Mouse (Mus musculus): ENCODE data around the gene Gm45713. TPM values are rescaled to one million over a fixed set of nuclear protein-coding genes. Genes with fewer than 3 reads are reported as not detected.

The Gm45713 gene
- polyA plus RNA-seq, 1 experiment = 0.95 TPM

GRCm38 (mm10) chr7:45180896-45181477 lies 45.0 kb upstream of the Gm45713 start, which contains the start of gene Pth2:
TSS of gene Pth2 (plus strand) at chr7:45180995.
- H3K27me3 ChIP-seq (ENCODE audit: control insufficient read depth, insufficient read depth, insufficient read length) = peaks cover 87% of the 10 kb centered on the region
- H3K79me3 ChIP-seq (ENCODE audit: low read depth) = no peaks in the 10 kb centered on the region
- H3K4me3 ChIP-seq (ENCODE audit: insufficient read depth, poor library complexity, severe bottlenecking) = no peak within 1 kb of the TSS
- no peak for TF ChIP-seq MYOG (IDR thresholded peaks at IDR 0.05; ENCODE audit: control insufficient read depth, extremely low read depth, insufficient read length)
- TF ChIP-seq FOSL1 (IDR thresholded peaks at IDR 0.05; ENCODE audit: insufficient read depth, low read length, poor library complexity, severe bottlenecking) = no peak
- TF ChIP-seq MYOD1 (IDR thresholded peaks at IDR 0.05; ENCODE audit: control insufficient read depth, insufficient read length, low read depth) = no peak
- no peak for TF ChIP-seq MAX (IDR thresholded peaks at IDR 0.05)
- TF ChIP-seq CEBPB (IDR thresholded peaks at IDR 0.05; ENCODE audit: low read depth) = no peak
- TF ChIP-seq USF1 (IDR thresholded peaks at IDR 0.05; ENCODE audit: low read depth) = no peak
- TF ChIP-seq CTCF (IDR thresholded peaks at IDR 0.05; ENCODE audit: control insufficient read depth, insufficient read depth, insufficient read length) = no peak
- no peak within 1 kb of the TSS for H3ac ChIP-seq (ENCODE audit: control insufficient read depth, insufficient read length, low read depth)
- no peaks in the 10 kb centered on the region for H3K36me3 ChIP-seq (ENCODE audit: control insufficient read depth, insufficient read depth)
- no peaks in the 10 kb centered on the region for H3K79me2 ChIP-seq (ENCODE audit: control insufficient read depth, insufficient read depth)

- no peaks in the 10 kb centered on the region for H3K36me3 ChIP-seq (ENCODE audit: control insufficient read depth, insufficient read depth)
- TF ChIP-seq MYOG (IDR thresholded peaks at IDR 0.05; ENCODE audit: control insufficient read depth, extremely low read depth, insufficient read length) (no peak), MYOD1 (IDR thresholded peaks at IDR 0.05; ENCODE audit: control insufficient read depth, insufficient read length, low read depth) (no peak)
- no peak within 1 kb of the TSS for H3K4me3 ChIP-seq (ENCODE audit: insufficient read depth, poor library complexity, severe bottlenecking)
- peaks cover 89% of the 10 kb centered on the region for H3K27me3 ChIP-seq (ENCODE audit: control insufficient read depth, insufficient read depth, insufficient read length)
- no peak within 1 kb of the TSS for H3ac ChIP-seq (ENCODE audit: control insufficient read depth, insufficient read length, low read depth)
- H3K79me3 ChIP-seq (ENCODE audit: low read depth) = no peaks in the 10 kb centered on the region
- H3K79me2 ChIP-seq (ENCODE audit: control insufficient read depth, insufficient read depth) = no peaks in the 10 kb centered on the region
These were observed 43.4 kb upstream of the Gm45713 start, which contains the start of gene Gfy for GRCm38 (mm10) chr7:45179469-45179868. TSS of gene Gfy (minus strand) at chr7:45179569.

- Histone ChIP-seq H3K79me2 (ENCODE audit: control insufficient read depth, insufficient read depth) (no peaks in the 10 kb centered on the region), H3ac (ENCODE audit: control insufficient read depth, insufficient read length, low read depth) (no peak overlapping the region), H3K36me3 (ENCODE audit: control insufficient read depth, insufficient read depth) (no peaks in the 10 kb centered on the region), H3K4me3 (ENCODE audit: insufficient read depth, poor library complexity, severe bottlenecking) (no peak overlapping the region), H3K79me3 (ENCODE audit: low read depth) (no peaks in the 10 kb centered on the region), H3K27me3 (ENCODE audit: control insufficient read depth, insufficient read depth, insufficient read length) (peaks cover 80% of the 10 kb centered on the region)
- no peak for TF ChIP-seq CTCF (IDR thresholded peaks at IDR 0.05; ENCODE audit: control insufficient read depth, insufficient read depth, insufficient read length)
- TF ChIP-seq USF1 (IDR thresholded peaks at IDR 0.05; ENCODE audit: low read depth) = no peak
- TF ChIP-seq MYOD1 (IDR thresholded peaks at IDR 0.05; ENCODE audit: control insufficient read depth, insufficient read length, low read depth) = no peak
- no peak for TF ChIP-seq MYOG (IDR thresholded peaks at IDR 0.05; ENCODE audit: control insufficient read depth, extremely low read depth, insufficient read length)
- no peak for TF ChIP-seq MAX (IDR thresholded peaks at IDR 0.05)
- no peak for TF ChIP-seq CEBPB (IDR thresholded peaks at IDR 0.05; ENCODE audit: low read depth)
- no peak for TF ChIP-seq FOSL1 (IDR thresholded peaks at IDR 0.05; ENCODE audit: insufficient read depth, low read length, poor library complexity, severe bottlenecking)
These were observed 42.5 kb upstream of the Gm45713 start for GRCm38 (mm10) chr7:45178550-45178949.

- Histone ChIP-seq H3K4me3 (ENCODE audit: insufficient read depth, poor library complexity, severe bottlenecking) (no peak overlapping the region), H3K79me3 (ENCODE audit: low read depth) (no peaks in the 10 kb centered on the region), H3ac (ENCODE audit: control insufficient read depth, insufficient read length, low read depth) (no peak overlapping the region), H3K36me3 (ENCODE audit: control insufficient read depth, insufficient read depth) (no peaks in the 10 kb centered on the region), H3K79me2 (ENCODE audit: control insufficient read depth, insufficient read depth) (no peaks in the 10 kb centered on the region), H3K27me3 (ENCODE audit: control insufficient read depth, insufficient read depth, insufficient read length) (peaks cover 63% of the 10 kb centered on the region)
- TF ChIP-seq FOSL1 (IDR thresholded peaks at IDR 0.05; ENCODE audit: insufficient read depth, low read length, poor library complexity, severe bottlenecking) = no peak
- no peak for TF ChIP-seq CTCF (IDR thresholded peaks at IDR 0.05; ENCODE audit: control insufficient read depth, insufficient read depth, insufficient read length)
- no peak for TF ChIP-seq MAX (IDR thresholded peaks at IDR 0.05)
- TF ChIP-seq CEBPB (IDR thresholded peaks at IDR 0.05; ENCODE audit: low read depth) = no peak
- TF ChIP-seq MYOG (IDR thresholded peaks at IDR 0.05; ENCODE audit: control insufficient read depth, extremely low read depth, insufficient read length) = no peak
- TF ChIP-seq USF1 (IDR thresholded peaks at IDR 0.05; ENCODE audit: low read depth) = no peak
- TF ChIP-seq MYOD1 (IDR thresholded peaks at IDR 0.05; ENCODE audit: control insufficient read depth, insufficient read length, low read depth) = no peak
These were observed 40.3 kb upstream of the Gm45713 start for GRCm38 (mm10) chr7:45176356-45176755.

GRCm38 (mm10) chr7:45175929-45176328 lies 39.9 kb upstream of the Gm45713 start:
- H3K4me3 ChIP-seq (ENCODE audit: insufficient read depth, poor library complexity, severe bottlenecking) = no peak overlapping the region
- H3ac ChIP-seq (ENCODE audit: control insufficient read depth, insufficient read length, low read depth) = no peak overlapping the region
- no peaks in the 10 kb centered on the region for H3K79me2 ChIP-seq (ENCODE audit: control insufficient read depth, insufficient read depth)
- H3K36me3 ChIP-seq (ENCODE audit: control insufficient read depth, insufficient read depth) = no peaks in the 10 kb centered on the region
- peaks cover 59% of the 10 kb centered on the region for H3K27me3 ChIP-seq (ENCODE audit: control insufficient read depth, insufficient read depth, insufficient read length)
- no peaks in the 10 kb centered on the region for H3K79me3 ChIP-seq (ENCODE audit: low read depth)
- TF ChIP-seq USF1 (IDR thresholded peaks at IDR 0.05; ENCODE audit: low read depth) (no peak), CEBPB (IDR thresholded peaks at IDR 0.05; ENCODE audit: low read depth) (no peak), MYOG (IDR thresholded peaks at IDR 0.05; ENCODE audit: control insufficient read depth, extremely low read depth, insufficient read length) (no peak), MYOD1 (IDR thresholded peaks at IDR 0.05; ENCODE audit: control insufficient read depth, insufficient read length, low read depth) (no peak), FOSL1 (IDR thresholded peaks at IDR 0.05; ENCODE audit: insufficient read depth, low read length, poor library complexity, severe bottlenecking) (no peak), CTCF (IDR thresholded peaks at IDR 0.05; ENCODE audit: control insufficient read depth, insufficient read depth, insufficient read length) (no peak), MAX (IDR thresholded peaks at IDR 0.05) (no peak)

GRCm38 (mm10) chr7:45175398-45175797 lies 39.4 kb upstream of the Gm45713 start:
- no peak for TF ChIP-seq MYOG (IDR thresholded peaks at IDR 0.05; ENCODE audit: control insufficient read depth, extremely low read depth, insufficient read length)
- TF ChIP-seq MYOD1 (IDR thresholded peaks at IDR 0.05; ENCODE audit: control insufficient read depth, insufficient read length, low read depth) = no peak
- no peak for TF ChIP-seq MAX (IDR thresholded peaks at IDR 0.05)
- no peak for TF ChIP-seq CEBPB (IDR thresholded peaks at IDR 0.05; ENCODE audit: low read depth)
- no peak for TF ChIP-seq USF1 (IDR thresholded peaks at IDR 0.05; ENCODE audit: low read depth)
- no peak for TF ChIP-seq FOSL1 (IDR thresholded peaks at IDR 0.05; ENCODE audit: insufficient read depth, low read length, poor library complexity, severe bottlenecking)
- TF ChIP-seq CTCF (IDR thresholded peaks at IDR 0.05; ENCODE audit: control insufficient read depth, insufficient read depth, insufficient read length) = no peak
- Histone ChIP-seq H3K4me3 (ENCODE audit: insufficient read depth, poor library complexity, severe bottlenecking) (no peak overlapping the region), H3K36me3 (ENCODE audit: control insufficient read depth, insufficient read depth) (no peaks in the 10 kb centered on the region), H3K27me3 (ENCODE audit: control insufficient read depth, insufficient read depth, insufficient read length) (peaks cover 54% of the 10 kb centered on the region), H3ac (ENCODE audit: control insufficient read depth, insufficient read length, low read depth) (no peak overlapping the region), H3K79me3 (ENCODE audit: low read depth) (no peaks in the 10 kb centered on the region), H3K79me2 (ENCODE audit: control insufficient read depth, insufficient read depth) (no peaks in the 10 kb centered on the region)
